Mouse (Mus musculus): ENCODE data around the gene Cyp2w1.

GRCm38 (mm10) chr5:139382760-139383159 lies 30.3 kb downstream of the Cyp2w1 start:
- TF ChIP-seq POLR2A (IDR thresholded peaks at IDR 0.05; ENCODE audit: insufficient read length, low read depth) (no peak), E2F4 (IDR thresholded peaks at IDR 0.05; ENCODE audit: insufficient read depth) (no peak), TCF12 (IDR thresholded peaks at IDR 0.05; ENCODE audit: insufficient read depth, poor library complexity, severe bottlenecking) (no peak), POLR2AphosphoS2 (IDR thresholded peaks at IDR 0.05; ENCODE audit: insufficient read length, low read depth) (peak; percentile 8), MYOD1 (IDR thresholded peaks at IDR 0.05; ENCODE audit: control insufficient read depth in 1 of 3, insufficient read length in 2 of 3, low read depth in 2 of 3) (no peak), USF1 (IDR thresholded peaks at IDR 0.05; ENCODE audit: low read depth) (no peak)
